Mouse (Mus musculus) hindbrain, embryonic 15.5 days (tissue): Measurements from ENCODE around the gene Krtap13-1. TPM values are rescaled to one million over a fixed set of nuclear protein-coding genes. Genes with fewer than 3 reads are reported as not detected.
"Not testable (repeated sequence)": the region's sequence is repeated elsewhere in the genome, so short reads cannot be mapped to it uniquely, and the experiment has no call there.

Experiments
- ATAC-seq: fragments of 200-750 bp; cut with Nextera tagmentation; 2 replicates; pipeline ENCODE4 v1.8.0; 2017; ENCODE audit warnings: low read depth, moderate number of reproducible peaks, moderate TSS enrichment; ENCODE audit not compliant: low FRiP score
- H3K27ac ChIP-seq: fragments of 300-500 bp; sonication (generic); replicated peaks from 2 replicates; pipeline ENCODE4 v1.5.1; 2015; ENCODE audit warnings: mild to moderate bottlenecking, inconsistent platforms
- H3K27me3 ChIP-seq: fragments of 300-500 bp; sonication (generic); 2 replicates; pipeline ENCODE4 v1.6.1; 2015; ENCODE audit warnings: control low read depth, inconsistent platforms
- H3K36me3 ChIP-seq: fragments of 300-500 bp; sonication (generic); 2 replicates; pipeline ENCODE4 v1.6.1; 2015; ENCODE audit warnings: control low read depth, inconsistent platforms
- H3K4me1 ChIP-seq: fragments of 300-500 bp; sonication (generic); replicated peaks from 2 replicates; pipeline ENCODE4 v1.6.1; 2015; ENCODE audit warnings: control low read depth, inconsistent platforms
- H3K4me2 ChIP-seq: fragments of 300-500 bp; sonication (generic); 2 replicates; pipeline ENCODE4 v1.6.1; 2015; ENCODE audit warnings: moderate library complexity, mild to moderate bottlenecking, inconsistent platforms
- H3K4me3 ChIP-seq: fragments of 300-500 bp; sonication (generic); 2 replicates; pipeline ENCODE4 v1.5.1; 2015; ENCODE audit warnings: mild to moderate bottlenecking, inconsistent platforms
- H3K9ac ChIP-seq: fragments of 300-500 bp; sonication (generic); 2 replicates; pipeline ENCODE4 v1.6.1; 2015; ENCODE audit warnings: inconsistent platforms
- H3K9me3 ChIP-seq: fragments of 300-500 bp; sonication (generic); 2 replicates; pipeline ENCODE4 v1.6.1; 2016; ENCODE audit warnings: control low read depth, inconsistent platforms
- WGBS: fragments of 180-500 bp; shearing (Covaris S2); methylation state at CpG from one replicate; pipeline ENCODE4 v1.1.7; 2015; 5-methylcytosine and 5-hydroxymethylcytosine counted together
- polyA plus RNA-seq: library from polyadenylated mRNA; unstranded; fragments of >200 nt; fragmentation: Nextera tagmentation; extraction: Ambion mirVana; gene quantifications from 2 replicates; pipeline ENCODE4 v1.2.1, GENCODE M21; 2015

Gene Krtap13-1
- polyA plus RNA-seq, 1 experiment from 2014 or later, result not detected

DNA sequence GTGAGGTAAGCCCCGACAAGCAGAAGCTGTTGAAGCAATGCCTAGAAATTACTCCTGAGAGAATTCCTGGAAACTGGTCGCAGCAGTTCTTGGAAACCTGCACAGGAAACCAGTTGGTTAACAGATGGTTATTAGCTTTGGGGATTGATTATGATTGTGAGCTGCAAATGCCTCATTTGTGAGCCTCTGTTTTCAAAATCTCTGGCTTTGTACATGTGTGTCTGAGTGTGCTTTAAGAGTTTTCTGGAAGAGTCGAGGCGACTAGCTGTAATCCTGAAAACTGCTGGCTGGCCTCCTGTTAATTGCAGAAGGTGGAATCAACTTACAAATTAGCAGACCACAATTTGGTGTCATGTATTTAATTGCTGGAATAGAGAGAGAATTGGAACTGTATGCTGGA is 19.3 kb downstream of the Krtap13-1 start:
- no peaks in the 10 kb centered on the region for H3K27me3 ChIP-seq
- no peaks in the 10 kb centered on the region for H3K9me3 ChIP-seq
- no peak overlapping the region for H3K4me2 ChIP-seq
- no peaks in the 10 kb centered on the region for H3K4me1 ChIP-seq
- H3K27ac ChIP-seq, result no peak overlapping the region
- 64% methylated on average over 4 of the region's 4 CpGs for WGBS
- H3K36me3 ChIP-seq, result no peaks in the 10 kb centered on the region
- H3K9ac ChIP-seq, result no peak overlapping the region
- no peak for ATAC-seq
- no peak overlapping the region for H3K4me3 ChIP-seq

DNA sequence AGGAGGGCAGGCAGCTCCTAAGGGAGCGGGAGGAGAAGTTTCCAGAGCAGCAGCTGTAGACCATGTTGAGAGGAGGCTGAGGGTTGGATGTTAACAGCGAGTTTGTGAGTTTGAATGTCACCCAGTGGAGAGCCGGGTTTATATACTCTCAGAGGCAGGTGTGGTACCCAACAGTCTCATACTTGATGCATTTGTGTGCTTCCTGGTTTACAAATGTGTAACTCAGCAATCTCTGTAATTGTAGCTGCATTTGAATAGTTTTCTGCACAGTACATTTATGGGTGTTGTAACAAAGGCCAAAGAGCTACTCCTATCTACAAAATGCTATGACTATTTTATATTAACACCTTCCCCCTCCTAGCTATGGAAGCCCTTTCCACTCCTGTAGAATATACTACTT is 22.9 kb downstream of the Krtap13-1 start, which contains the start of gene Krtap13:
Gene Krtap13 (minus strand): TSS at position 101 of the 400 bp plus-strand sequence.
- 79% methylated on average over 3 of the region's 3 CpGs for WGBS

DNA sequence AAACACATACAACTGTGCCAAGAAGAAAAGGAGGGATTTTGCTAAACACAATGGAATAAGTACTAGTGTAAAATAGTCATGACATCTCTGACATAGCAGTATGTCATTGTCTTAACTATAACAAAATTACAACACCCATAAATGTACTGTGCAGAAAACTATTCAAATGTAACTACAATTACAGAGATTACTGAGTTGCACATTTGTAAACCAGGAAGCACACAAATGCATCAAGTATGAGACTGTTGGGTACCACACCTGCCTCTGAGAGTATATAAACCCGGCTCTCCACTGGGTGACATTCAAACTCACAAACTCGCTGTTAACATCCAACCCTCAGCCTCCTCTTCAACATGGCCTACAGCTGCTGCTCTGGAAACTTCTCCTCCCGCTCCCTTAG is 29.9 kb downstream of the Krtap13-1 start, which contains the start of gene 2310034C09Rik:
Gene 2310034C09Rik (plus strand): TSS at position 301 of the 400 bp plus-strand sequence.
- 92% methylated on average over 3 of the region's 3 CpGs for WGBS
- H3K27me3 ChIP-seq, H3K4me1 ChIP-seq, H3K36me3 ChIP-seq, H3K9ac ChIP-seq, H3K9me3 ChIP-seq, H3K27ac ChIP-seq, ATAC-seq, H3K4me2 ChIP-seq, H3K4me3 ChIP-seq: not testable (repeated sequence)

More for the DNA sequence above, 22.9 kb downstream of the Krtap13-1 start, which contains the start of gene Krtap13:
- H3K4me3 ChIP-seq, H3K27ac ChIP-seq, H3K9ac ChIP-seq, H3K4me2 ChIP-seq, H3K9me3 ChIP-seq, H3K4me1 ChIP-seq, ATAC-seq, H3K27me3 ChIP-seq, H3K36me3 ChIP-seq: not testable (repeated sequence)

DNA sequence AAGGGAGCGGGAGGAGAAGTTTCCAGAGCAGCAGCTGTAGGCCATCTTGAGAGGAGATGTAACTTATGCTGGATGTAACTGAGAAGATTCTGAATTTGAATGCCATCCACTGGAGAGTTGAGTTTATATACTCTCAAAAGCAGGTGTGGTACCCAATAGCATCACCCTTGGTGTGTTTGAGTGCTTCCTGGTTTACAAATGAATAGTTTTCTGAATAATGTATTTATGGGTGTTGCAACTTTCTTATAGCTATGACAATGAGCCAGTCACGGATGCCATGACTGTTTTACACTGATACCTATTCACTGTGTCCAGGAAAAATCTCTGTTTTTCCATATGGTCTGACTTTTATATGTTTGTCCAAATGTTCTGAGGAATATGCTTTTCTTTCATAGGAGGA is 45.4 kb downstream of the Krtap13-1 start, which contains the start of gene 2310057N15Rik:
Gene 2310057N15Rik (minus strand): TSS at position 101 of the 400 bp plus-strand sequence.
- no peak within 1 kb of the TSS for H3K27ac ChIP-seq
- H3K4me3 ChIP-seq, result no peak within 1 kb of the TSS
- ATAC-seq, result no peak
- WGBS, result 89% methylated on average over 2 of the region's 2 CpGs
- H3K4me1 ChIP-seq, result no peaks in the 10 kb centered on the region
- H3K4me2 ChIP-seq, result no peak within 1 kb of the TSS
- H3K27me3 ChIP-seq, result no peaks in the 10 kb centered on the region
- H3K9me3 ChIP-seq, result no peaks in the 10 kb centered on the region
- no peak within 1 kb of the TSS for H3K9ac ChIP-seq
- no peaks in the 10 kb centered on the region for H3K36me3 ChIP-seq

DNA sequence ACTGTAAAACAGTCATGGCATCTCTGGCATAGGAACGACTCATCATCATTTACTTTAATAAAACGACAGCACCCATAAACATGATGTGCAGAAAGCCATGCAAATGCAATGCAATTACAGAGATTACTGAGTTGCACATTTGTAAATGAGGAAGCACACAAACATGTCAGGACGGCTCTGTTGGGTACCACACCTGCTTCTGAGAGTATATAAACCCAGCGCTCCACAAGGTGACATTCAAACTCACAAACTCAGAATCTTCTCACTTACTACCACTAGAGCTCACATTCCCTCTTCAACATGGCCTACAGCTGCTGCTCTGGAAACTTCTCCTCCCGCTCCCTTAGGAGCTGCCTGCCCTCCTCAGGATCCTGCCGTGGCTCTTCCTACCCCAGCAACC is 48.9 kb downstream of the Krtap13-1 start, which contains the start of gene Gm5965:
Gene Gm5965 (plus strand): TSS at position 301 of the 400 bp plus-strand sequence.
- Histone ChIP-seq H3K9me3 (no peaks in the 10 kb centered on the region), H3K27ac (no peak within 1 kb of the TSS), H3K4me3 (no peak within 1 kb of the TSS), H3K27me3 (no peaks in the 10 kb centered on the region), H3K4me2 (no peak within 1 kb of the TSS), H3K9ac (no peak within 1 kb of the TSS), H3K36me3 (no peaks in the 10 kb centered on the region), H3K4me1 (no peaks in the 10 kb centered on the region)
- 93% methylated on average over 6 of the region's 6 CpGs for WGBS
- ATAC-seq, result no peak

Other genes with a start within 250 kb of the Krtap13-1 start
- gene Cldn17, start 221.9 kb upstream of the Krtap13-1 start, polyA plus RNA-seq, result not detected in 2 replicates
- gene Cldn8, start 165.7 kb upstream of the Krtap13-1 start, polyA plus RNA-seq, result not detected in 2 replicates
- gene Krtap24-1, start 116.6 kb upstream of the Krtap13-1 start, polyA plus RNA-seq, result not detected in 2 replicates
- not detected in 2 replicates for gene 2310079G19Rik, start 101.2 kb upstream of the Krtap13-1 start, polyA plus RNA-seq
- not detected in 2 replicates for gene Krtap26-1, start 81.1 kb upstream of the Krtap13-1 start, polyA plus RNA-seq
- not detected in 2 replicates for gene Krtap27-1, start 57.2 kb upstream of the Krtap13-1 start, polyA plus RNA-seq
- gene 2310061N02Rik, start 20.9 kb upstream of the Krtap13-1 start, polyA plus RNA-seq, result not detected in 2 replicates
- gene Krtap13, start 22.8 kb downstream of the Krtap13-1 start, polyA plus RNA-seq, result not detected in 2 replicates
- gene 2310034C09Rik, start 30.0 kb downstream of the Krtap13-1 start, polyA plus RNA-seq, result not detected in 2 replicates
- not detected in 2 replicates for gene 2310057N15Rik, start 45.3 kb downstream of the Krtap13-1 start, polyA plus RNA-seq
- gene Gm5965, start 49.0 kb downstream of the Krtap13-1 start, polyA plus RNA-seq, result not detected in 2 replicates
- not detected in 2 replicates for gene Gm20741, start 83.4 kb downstream of the Krtap13-1 start, polyA plus RNA-seq
- not detected in 2 replicates for gene Krtap15, start 91.4 kb downstream of the Krtap13-1 start, polyA plus RNA-seq
- gene Krtap14, start 97.3 kb downstream of the Krtap13-1 start, polyA plus RNA-seq, result not detected in 2 replicates
- not detected in 2 replicates for gene Krtap19-1, start 140.5 kb downstream of the Krtap13-1 start, polyA plus RNA-seq
- not detected in 2 replicates for gene Krtap19-2, start 145.4 kb downstream of the Krtap13-1 start, polyA plus RNA-seq
- not detected in 2 replicates for gene Krtap19-3, start 149.2 kb downstream of the Krtap13-1 start, polyA plus RNA-seq
- gene Krtap19-4, start 156.2 kb downstream of the Krtap13-1 start, polyA plus RNA-seq, result not detected in 2 replicates
- not detected in 2 replicates for gene Krtap19-5, start 167.6 kb downstream of the Krtap13-1 start, polyA plus RNA-seq
- not detected in 2 replicates for gene Krtap19-9b, start 203.4 kb downstream of the Krtap13-1 start, polyA plus RNA-seq
- gene Krtap16-3, start 234.0 kb downstream of the Krtap13-1 start, polyA plus RNA-seq, result not detected in 2 replicates